Comparison of ENCODE assay signal across 9 mouse cellular contexts in genomic region chr2:169723645-169724462, GRCm38 (mm10).
DNase-seq lines count a peak whose midpoint lies in the region; ATAC-seq lines count a peak whose summit lies in the region.
"Had no signal": no experiment of that assay in that cellular context is flagged by ENCODE, and none has a peak within 500 bp of the region (broad histone marks: within the 10 kb centered on the region; RNA-seq: fewer than 3 reads in every experiment).

No protein-coding gene starts in this region.

- DNase-seq in MN1 (ENCODE audit: low spot score) = peak; percentile 61
- no peak for DNase-seq in forebrain, embryonic 10.5 days (ENCODE audit: extremely low spot score, low spot score)
- peak; percentile 36 for DNase-seq in heart, postnatal 4 days
- no peak for DNase-seq in frontal cortex, postnatal 10 days (ENCODE audit: low spot score in 2 of 2)
- no peak for DNase-seq in frontal cortex, postnatal 36 days (ENCODE audit: low spot score in 2 of 2)
- no peak for DNase-seq in T-cell, adult 2 months (ENCODE audit: low spot score)

- peaks cover 19% of the 10 kb centered on the region for H3K4me1 ChIP-seq in forebrain, embryonic 10.5 days
- H3K4me1 ChIP-seq in limb, embryonic 13.5 days = peaks cover 20% of the 10 kb centered on the region
- peaks cover 28% of the 10 kb centered on the region for H3K4me1 ChIP-seq in midbrain, embryonic 13.5 days (replicated peaks)

- ATAC-seq in limb, embryonic 13.5 days (ENCODE audit: low FRiP score, low read depth) = no peak
- ATAC-seq in midbrain, embryonic 13.5 days = no peak

- no peaks in the 10 kb centered on the region for H3K9me3 ChIP-seq in forebrain, embryonic 10.5 days
- H3K9me3 ChIP-seq in limb, embryonic 13.5 days = no peaks in the 10 kb centered on the region
- no peaks in the 10 kb centered on the region for H3K9me3 ChIP-seq in midbrain, embryonic 13.5 days

- peak overlapping the region; percentile 0; the same call in 1 of the 2 replicates for H3K27ac ChIP-seq in forebrain, embryonic 10.5 days
- H3K27ac ChIP-seq in limb, embryonic 13.5 days = no peak overlapping the region
- peak overlapping the region; percentile 61 for H3K27ac ChIP-seq in midbrain, embryonic 13.5 days
- H3K27ac ChIP-seq: liver, embryonic 14.5 days had no signal

- H3K4me2 ChIP-seq in limb, embryonic 13.5 days (replicated peaks) = peak overlapping the region; percentile 47
- no peak overlapping the region for H3K4me2 ChIP-seq in midbrain, embryonic 13.5 days (replicated peaks)

- H3K4me3 ChIP-seq in forebrain, embryonic 10.5 days = no peak overlapping the region
- no peak overlapping the region for H3K4me3 ChIP-seq in limb, embryonic 13.5 days
- no peak overlapping the region for H3K4me3 ChIP-seq in midbrain, embryonic 13.5 days (replicated peaks)

- no peak overlapping the region for H3K9ac ChIP-seq in limb, embryonic 13.5 days
- no peak overlapping the region for H3K9ac ChIP-seq in midbrain, embryonic 13.5 days (replicated peaks)
- H3K9ac ChIP-seq: liver, embryonic 14.5 days had no signal

- WGBS in forebrain, embryonic 10.5 days = 84% methylated on average over 24 of the region's 24 CpGs
- WGBS in limb, embryonic 13.5 days = 26% methylated on average over 24 of the region's 24 CpGs
- WGBS in midbrain, embryonic 13.5 days = 68% methylated on average over 24 of the region's 24 CpGs

- no peaks in the 10 kb centered on the region for H3K27me3 ChIP-seq in forebrain, embryonic 10.5 days (ENCODE audit: poor library complexity, severe bottlenecking)
- H3K27me3 ChIP-seq in limb, embryonic 13.5 days = no peaks in the 10 kb centered on the region
- no peaks in the 10 kb centered on the region for H3K27me3 ChIP-seq in midbrain, embryonic 13.5 days

- no peaks in the 10 kb centered on the region for H3K36me3 ChIP-seq in forebrain, embryonic 10.5 days (replicated peaks)
- H3K36me3 ChIP-seq in limb, embryonic 13.5 days = no peaks in the 10 kb centered on the region
- H3K36me3 ChIP-seq in midbrain, embryonic 13.5 days = no peaks in the 10 kb centered on the region

Comparison
In these comparisons a context has a peak if more than half of its experiments do, and no peak if none do; other contexts are left out.
1. DNase-seq: peak in MN1 (single experiment) and heart, postnatal 4 days (single experiment); none in forebrain, embryonic 10.5 days (single experiment), frontal cortex, postnatal 10 days (0 of 2), frontal cortex, postnatal 36 days (0 of 2) and T-cell, adult 2 months (single experiment).